Mouse (Mus musculus) erythroid progenitor cell, adult 5-6 weeks (primary cell): Measurements from ENCODE around the gene Spo11. TPM values are rescaled to one million over a fixed set of nuclear protein-coding genes. Genes with fewer than 3 reads are reported as not detected.
A peak's percentile ranks its signal among the peaks of the same experiment; 100 is the strongest.

Experiments used
- ATAC-seq: replicated peaks from 2 replicates; pipeline ENCODE4 v1.8.0; 2016; ENCODE audit warnings: moderate number of reproducible peaks, mild to moderate bottlenecking, moderate TSS enrichment, inconsistent platforms; ENCODE audit not compliant: poor library complexity, low FRiP score, severe bottlenecking
- total RNA-seq, 2 experiments: library from RNA; stranded (forward) in 1 of 2; stranded (reverse) in 1 of 2; fragments of 150-400 nt in 1 of 2; fragments of 186-747, 209-891 nt in 1 of 2; gene quantifications; 2 replicates each; pipeline versions ENCODE4 v1.2.3 to v1.2.4; 2015 to 2017; ENCODE audit warnings: low replicate concordance in 2 of 2

Spo11 gene
- total RNA-seq, 2 experiments from 2014 or later, result not detected

- peak; percentile 91 for ATAC-seq
These were observed 22.3 kb downstream of the Spo11 start, which contains the start of gene Rae1 for GRCm38 (mm10) chr2:172999630-173000284. Rae1 (plus strand) TSS chr2:173000117.

GRCm38 (mm10) chr2:173000285-173000652, 22.8 kb downstream of the Spo11 start:
- ATAC-seq, result peak; percentile 74

- no peak for ATAC-seq
These were observed 23.4 kb downstream of the Spo11 start for GRCm38 (mm10) chr2:173000921-173001320.

GRCm38 (mm10) chr2:173003737-173004136, 26.2 kb downstream of the Spo11 start:
- no peak for ATAC-seq

- no peak for ATAC-seq
These were observed 32.8 kb downstream of the Spo11 start for GRCm38 (mm10) chr2:173010220-173010717.

- ATAC-seq, result no peak
These were observed 33.9 kb downstream of the Spo11 start for GRCm38 (mm10) chr2:173011440-173011839.

- ATAC-seq, result no peak
These were observed 37.3 kb downstream of the Spo11 start for GRCm38 (mm10) chr2:173014741-173015287.

- no peak for ATAC-seq
These were observed 40.4 kb downstream of the Spo11 start for GRCm38 (mm10) chr2:173017940-173018339.

GRCm38 (mm10) chr2:173018618-173019017, 41.1 kb downstream of the Spo11 start:
- ATAC-seq, result no peak

- no peak for ATAC-seq
These were observed 41.8 kb downstream of the Spo11 start for GRCm38 (mm10) chr2:173019322-173019721.

- peak; percentile 77 for ATAC-seq
These were observed 42.3 kb downstream of the Spo11 start for GRCm38 (mm10) chr2:173019790-173020189.

GRCm38 (mm10) chr2:173020430-173020829, 42.9 kb downstream of the Spo11 start, which contains the start of gene Rbm38:
Rbm38 (plus strand) TSS chr2:173020498.
- ATAC-seq, result no peak

- peak; percentile 63 for ATAC-seq
These were observed 44.1 kb downstream of the Spo11 start for GRCm38 (mm10) chr2:173021633-173022055.

GRCm38 (mm10) chr2:173022056-173022681, 44.7 kb downstream of the Spo11 start:
- ATAC-seq, result no peak

GRCm38 (mm10) chr2:173022813-173023212, 45.3 kb downstream of the Spo11 start:
- ATAC-seq, result no peak

GRCm38 (mm10) chr2:173023371-173023851, 45.9 kb downstream of the Spo11 start:
- ATAC-seq, result no peak

- no peak for ATAC-seq
These were observed 46.5 kb downstream of the Spo11 start for GRCm38 (mm10) chr2:173023966-173024365.

- ATAC-seq, result no peak
These were observed 46.9 kb downstream of the Spo11 start for GRCm38 (mm10) chr2:173024392-173024791.

- ATAC-seq, result no peak
These were observed 47.4 kb downstream of the Spo11 start for GRCm38 (mm10) chr2:173024938-173025337.

GRCm38 (mm10) chr2:173026286-173026685, 48.8 kb downstream of the Spo11 start:
- 0 out of 2 replicates have a peak, but pooled peaks have one; percentile 3 for ATAC-seq

- ATAC-seq, result no peak
These were observed 49.2 kb downstream of the Spo11 start for GRCm38 (mm10) chr2:173026688-173027131.
